Mouse (Mus musculus) brain, embryonic 14.5 days (tissue): Measurements from ENCODE around the gene Gphn. TPM values are rescaled to one million over a fixed set of nuclear protein-coding genes. Genes with fewer than 3 reads are reported as not detected.
"Not testable (repeated sequence)": the region's sequence is repeated elsewhere in the genome, so short reads cannot be mapped to it uniquely, and the experiment has no call there.

Experiments used
- DNase-seq: peaks from one replicate; pipeline ENCODE4 v3.0.0-alpha.2; 2011; ENCODE audit warnings: low read depth
- CTCF ChIP-seq: fragments of 200-500 bp; IDR thresholded peaks from 2 replicates; pipeline ENCODE4 v1.5.1; 2012; ENCODE audit warnings: inconsistent platforms, mild to moderate bottlenecking, moderate library complexity, borderline replicate concordance; ENCODE audit not compliant: insufficient read depth, insufficient read length; ENCODE audit errors: extremely low read depth
- POLR2A ChIP-seq: fragments of 200-500 bp; IDR thresholded peaks from 2 replicates; pipeline ENCODE4 v1.6.1; 2012; ENCODE audit warnings: mild to moderate bottlenecking, inconsistent platforms, borderline replicate concordance; ENCODE audit not compliant: poor library complexity, insufficient read depth, insufficient read length, severe bottlenecking; ENCODE audit errors: extremely low read depth
- polyA plus RNA-seq: library from polyadenylated mRNA; depleted of rRNA; stranded (reverse); fragments of >200 nt; gene quantifications from 2 replicates; pipeline ENCODE4 v1.2.3, GENCODE M21; 2012

Gene Gphn
- polyA plus RNA-seq, 1 experiment = 49.9 TPM

GRCm38 (mm10) chr12:78228139-78228538, 2.0 kb downstream of the Gphn start:
- no peak for TF ChIP-seq POLR2A
- no peak for TF ChIP-seq CTCF
- DNase-seq = no peak

GRCm38 (mm10) chr12:78232560-78232959, 6.4 kb downstream of the Gphn start:
- DNase-seq = no peak
- no peak for TF ChIP-seq POLR2A
- TF ChIP-seq CTCF = no peak

- no peak for TF ChIP-seq CTCF
- no peak for TF ChIP-seq POLR2A
- peak; percentile 5 for DNase-seq
Measured at GRCm38 (mm10) chr12:78248366-78248765, 22.2 kb downstream of the Gphn start.

- no peak for TF ChIP-seq POLR2A
- TF ChIP-seq CTCF = no peak
- DNase-seq = no peak
Measured at GRCm38 (mm10) chr12:78249151-78249550, 23.0 kb downstream of the Gphn start.

GRCm38 (mm10) chr12:78277386-78277785, 51.2 kb downstream of the Gphn start:
- TF ChIP-seq CTCF (no peak), POLR2A (no peak)

GRCm38 (mm10) chr12:78290384-78290783, 64.2 kb downstream of the Gphn start:
- no peak for DNase-seq
- TF ChIP-seq POLR2A = no peak
- no peak for TF ChIP-seq CTCF

More at GRCm38 (mm10) chr12:78277386-78277785, 51.2 kb downstream of the Gphn start:
- peak; percentile 39 for DNase-seq

GRCm38 (mm10) chr12:78298824-78299398, 72.7 kb downstream of the Gphn start:
- no peak for TF ChIP-seq POLR2A
- TF ChIP-seq CTCF = no peak
- no peak for DNase-seq

- no peak for TF ChIP-seq CTCF
- TF ChIP-seq POLR2A = no peak
- DNase-seq = no peak
Measured at GRCm38 (mm10) chr12:78315106-78315505, 88.9 kb downstream of the Gphn start.

- no peak for TF ChIP-seq POLR2A
- no peak for TF ChIP-seq CTCF
- DNase-seq = no peak
Measured at GRCm38 (mm10) chr12:78327946-78328345, 101.8 kb downstream of the Gphn start.

- TF ChIP-seq CTCF (peak; percentile 56; the same call in 1 of the 2 replicates), POLR2A (no peak)
- DNase-seq = peak; percentile 91
Measured at GRCm38 (mm10) chr12:78332107-78332506, 105.9 kb downstream of the Gphn start.

- no peak for TF ChIP-seq CTCF
- no peak for TF ChIP-seq POLR2A
- DNase-seq = no peak
Measured at GRCm38 (mm10) chr12:78356472-78356871, 130.3 kb downstream of the Gphn start.

- no peak for DNase-seq
- TF ChIP-seq CTCF (no peak), POLR2A (no peak)
Measured at GRCm38 (mm10) chr12:78389267-78389666, 163.1 kb downstream of the Gphn start.

- TF ChIP-seq POLR2A (no peak), CTCF (no peak)
- DNase-seq = no peak
Measured at GRCm38 (mm10) chr12:78395297-78395696, 169.1 kb downstream of the Gphn start.

- not testable (repeated sequence) for DNase-seq
Measured at GRCm38 (mm10) chr12:78407518-78407917, 181.3 kb downstream of the Gphn start.
